Mouse (Mus musculus): ENCODE measurements around the gene Tnfrsf19.

DNA sequence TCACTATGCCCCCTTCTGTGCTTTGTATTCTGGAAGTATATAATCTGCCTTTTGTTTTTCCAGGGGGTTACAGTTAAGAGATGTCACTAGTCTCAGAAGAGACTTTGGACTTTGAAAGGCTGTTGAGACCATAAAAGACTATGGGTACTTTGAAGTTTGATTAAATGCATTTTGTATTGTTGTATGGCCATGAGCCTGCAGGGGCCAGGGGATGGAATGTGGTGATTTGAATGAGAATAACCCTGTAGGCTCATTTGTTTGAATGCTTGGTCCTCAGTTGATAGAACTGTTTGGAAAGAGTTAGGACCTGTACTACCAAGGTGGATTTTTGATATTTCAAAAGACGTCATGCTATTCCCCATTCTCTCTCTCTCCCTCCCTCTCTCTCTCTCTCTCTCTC, 120.3 kb downstream of the Tnfrsf19 start:
- TF ChIP-seq ZC3H11A (IDR thresholded peaks at IDR 0.05; ENCODE audit: borderline replicate concordance, low read depth, low read length) (no peak), CHD2 (IDR thresholded peaks at IDR 0.05; ENCODE audit: low read depth, low read length) (no peak), ZNF384 (IDR thresholded peaks at IDR 0.05; ENCODE audit: low read depth, low read length) (no peak), HCFC1 (IDR thresholded peaks at IDR 0.05; ENCODE audit: borderline replicate concordance, insufficient read depth, low read length) (no peak)

Measured in ES-E14 (cell line).